Mouse (Mus musculus): ENCODE measurements at regions not wholly inside any gene's neighbourhood (a gene's known extent, or its start where the extent isn't known, plus 50 kb on each side); places are given as distances from the start of the nearest gene placed in this dataset.

DNA sequence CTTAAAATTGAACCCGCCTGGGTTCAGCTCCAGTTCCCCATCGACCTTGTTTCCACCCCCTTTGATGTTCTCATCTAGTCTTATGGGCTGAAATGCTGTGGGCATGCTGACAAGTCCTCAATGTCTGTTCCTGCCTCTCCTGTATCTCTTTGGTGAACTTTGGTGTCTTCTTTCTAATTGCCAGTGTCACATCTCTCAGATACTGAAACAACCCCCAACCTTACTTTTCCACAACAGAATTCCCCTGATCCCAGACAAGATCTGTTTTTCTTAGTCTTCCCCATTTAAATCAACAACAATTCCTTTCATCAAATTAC, 303.5 kb downstream of the Plpp3 start:
- no peak for TF ChIP-seq POLR2A (IDR thresholded peaks at IDR 0.05; ENCODE audit: insufficient read length, low read depth)
- TF ChIP-seq TCF12 (IDR thresholded peaks at IDR 0.05; ENCODE audit: insufficient read depth, poor library complexity, severe bottlenecking): no peak
- no peak for TF ChIP-seq MAX (IDR thresholded peaks at IDR 0.05; ENCODE audit: low read depth)
- no peak for TF ChIP-seq USF1 (IDR thresholded peaks at IDR 0.05; ENCODE audit: low read depth)
- TF ChIP-seq MYOG (IDR thresholded peaks at IDR 0.05; ENCODE audit: control insufficient read depth in 1 of 3, insufficient read depth in 1 of 3, insufficient read length in 2 of 3, low read depth in 2 of 3): no peak
- TF ChIP-seq POLR2AphosphoS2 (IDR thresholded peaks at IDR 0.05; ENCODE audit: insufficient read length, low read depth): no peak
- TF ChIP-seq E2F4 (IDR thresholded peaks at IDR 0.05; ENCODE audit: insufficient read depth): no peak
- no peak for TF ChIP-seq CEBPB (IDR thresholded peaks at IDR 0.05; ENCODE audit: insufficient read depth, poor library complexity, severe bottlenecking)
- no peak for TF ChIP-seq REST (IDR thresholded peaks at IDR 0.05; ENCODE audit: insufficient read depth, insufficient read length)
- no peak for TF ChIP-seq MYOD1 (IDR thresholded peaks at IDR 0.05; ENCODE audit: control insufficient read depth in 1 of 3, insufficient read length in 2 of 3, low read depth in 2 of 3)
- TF ChIP-seq SRF (IDR thresholded peaks at IDR 0.05; ENCODE audit: control insufficient read depth, insufficient read length, low read depth): no peak

Data from myocyte (in vitro differentiated cells).